Mouse (Mus musculus) ES-E14 (cell line): Measurements from ENCODE around the gene Rara. TPM values are rescaled to one million over a fixed set of nuclear protein-coding genes. Genes with fewer than 3 reads are reported as not detected.
"Not testable (repeated sequence)": the region's sequence is repeated elsewhere in the genome, so short reads cannot be mapped to it uniquely, and the experiment has no call there.

Source experiments
- DNase-seq: peaks from one replicate; pipeline ENCODE4 v3.0.0-alpha.2; 2013; ENCODE audit warnings: low read depth, low spot score
- H3K27ac ChIP-seq: 2 replicates; pipeline ENCODE4 v1.5.1; 2012; ENCODE audit warnings: low read depth, mild to moderate bottlenecking, low read length, moderate library complexity, mixed read lengths; ENCODE audit not compliant: poor library complexity, insufficient read depth, severe bottlenecking
- H3K36me3 ChIP-seq: 2 replicates; pipeline ENCODE4 v1.6.1; 2012; ENCODE audit warnings: mild to moderate bottlenecking, low read length, moderate library complexity, mixed read lengths; ENCODE audit not compliant: control insufficient read depth, poor library complexity, insufficient read depth, severe bottlenecking
- H3K4me1 ChIP-seq, 2 experiments: fragments of 150-350 bp in 1 of 2; sonication (generic) in 1 of 2; 2 replicates each; pipeline ENCODE4 v1.6.1; 2012; ENCODE audit warnings: low read length in 2 of 2, mild to moderate bottlenecking in 1 of 2, mixed read lengths in 1 of 2; ENCODE audit not compliant: control insufficient read depth in 2 of 2, insufficient read depth in 2 of 2, poor library complexity in 1 of 2
- H3K4me3 ChIP-seq, 2 experiments: fragments of 150-350 bp in 1 of 2; sonication (generic) in 1 of 2; 2 replicates each; pipeline ENCODE4 v1.5.1; 2012; ENCODE audit warnings: low read length in 2 of 2, low read depth in 1 of 2, mild to moderate bottlenecking in 1 of 2, mixed read lengths in 1 of 2; ENCODE audit not compliant: insufficient read depth in 1 of 2, poor library complexity in 1 of 2, severe bottlenecking in 1 of 2
- H3K9ac ChIP-seq: 2 replicates; pipeline ENCODE4 v1.6.1; 2012; ENCODE audit warnings: low read depth, mild to moderate bottlenecking, low read length, mixed read lengths; ENCODE audit not compliant: poor library complexity, insufficient read depth, severe bottlenecking
- H3K9me3 ChIP-seq: fragments of 150-350 bp; sonication (generic); 2 replicates; pipeline ENCODE4 v1.6.1; 2012; ENCODE audit warnings: low read depth, mild to moderate bottlenecking, low read length; ENCODE audit not compliant: control insufficient read depth, insufficient read depth
- CHD2 ChIP-seq: IDR thresholded peaks from 2 replicates; pipeline ENCODE4 v1.6.1; 2014; ENCODE audit warnings: mild to moderate bottlenecking, low read depth, low read length, inconsistent platforms
- HCFC1 ChIP-seq: IDR thresholded peaks from 2 replicates; pipeline ENCODE4 v1.6.1; 2012; ENCODE audit warnings: low read length, inconsistent platforms, borderline replicate concordance; ENCODE audit not compliant: insufficient read depth
- MAFK ChIP-seq: IDR thresholded peaks from 2 replicates; pipeline ENCODE4 v1.6.1; 2014; ENCODE audit warnings: mild to moderate bottlenecking, low read depth, low read length, inconsistent platforms; ENCODE audit not compliant: insufficient read depth
- ZC3H11A ChIP-seq: IDR thresholded peaks from 2 replicates; pipeline ENCODE4 v1.6.1; 2012; ENCODE audit warnings: low read depth, mild to moderate bottlenecking, inconsistent platforms, low read length, borderline replicate concordance
- ZNF384 ChIP-seq: IDR thresholded peaks from 2 replicates; pipeline ENCODE4 v1.6.1; 2012; ENCODE audit warnings: low read depth, low read length, inconsistent platforms
- in situ Hi-C, 2 experiments: fragments of 600-800 bp; cut with MboI; formaldehyde crosslinking; loops; one replicate each; pipeline ENCODE4 v1.15.1; 2025; ENCODE audit warnings: low sequenced_read_pairs in 2 of 2, inconsistent platforms in 1 of 2; ENCODE audit not compliant: unreplicated experiment in 2 of 2
- total RNA-seq: library from RNA; depleted of rRNA; stranded (reverse); fragments of 300-350 nt; gene quantifications from 2 replicates; pipeline ENCODE4 v1.2.3, GENCODE M21; 2012

The Rara gene
- total RNA-seq, 1 experiment, result 25.8 TPM

DNA sequence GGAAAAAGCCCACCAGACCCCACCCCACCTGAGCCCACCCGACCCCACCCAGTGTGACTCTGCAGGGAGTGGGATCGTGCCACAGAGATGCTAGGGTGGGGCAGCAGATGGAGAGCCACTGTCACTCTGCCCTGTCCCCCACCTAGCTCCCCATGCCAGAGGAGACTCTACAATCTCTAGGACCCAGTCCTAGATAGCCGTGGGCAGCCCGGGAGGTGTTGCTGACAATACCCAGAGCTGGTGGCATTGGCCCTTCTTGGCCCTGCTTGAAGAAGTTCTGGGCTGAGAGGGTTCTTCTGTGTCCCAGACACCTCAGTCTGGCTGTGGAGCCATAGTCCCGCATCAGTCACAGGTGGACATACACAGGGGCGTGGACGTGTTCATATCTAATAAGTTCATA lies 57.9 kb downstream of the Rara start:
- in situ Hi-C loops, result no loop called here
- Histone ChIP-seq H3K27ac (no peak overlapping the region), H3K9ac (no peak overlapping the region), H3K4me1 (peaks cover 0 to 19% of the 10 kb centered on the region in 2 experiments; a peak in 2 of 4 replicates), H3K4me3 (no peak overlapping the region), H3K36me3 (no peaks in the 10 kb centered on the region), H3K9me3 (no peaks in the 10 kb centered on the region)
- TF ChIP-seq ZNF384 (no peak), MAFK (no peak), ZC3H11A (no peak), CHD2 (no peak), HCFC1 (no peak)
- DNase-seq, result no peak

DNA sequence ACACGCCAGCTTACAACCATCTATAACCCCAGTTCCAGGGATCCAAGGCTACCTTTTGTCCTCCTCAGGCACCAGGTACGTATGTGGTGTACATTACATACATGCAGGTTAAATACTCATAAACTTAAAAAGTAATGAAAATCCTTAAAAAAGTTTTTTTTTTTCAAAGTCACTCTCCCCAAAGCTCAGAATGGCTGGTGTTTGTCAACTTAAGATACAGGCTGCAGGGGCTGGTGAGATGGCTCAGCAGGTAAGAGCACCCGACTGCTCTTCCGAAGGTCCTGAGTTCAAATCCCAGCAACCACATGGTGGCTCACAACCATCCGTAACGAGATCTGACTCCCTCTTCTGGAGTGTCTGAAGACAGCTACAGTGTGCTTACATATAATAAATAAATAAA lies 60.6 kb downstream of the Rara start:
- H3K27ac ChIP-seq, in situ Hi-C loops, DNase-seq: not testable (repeated sequence)

DNA sequence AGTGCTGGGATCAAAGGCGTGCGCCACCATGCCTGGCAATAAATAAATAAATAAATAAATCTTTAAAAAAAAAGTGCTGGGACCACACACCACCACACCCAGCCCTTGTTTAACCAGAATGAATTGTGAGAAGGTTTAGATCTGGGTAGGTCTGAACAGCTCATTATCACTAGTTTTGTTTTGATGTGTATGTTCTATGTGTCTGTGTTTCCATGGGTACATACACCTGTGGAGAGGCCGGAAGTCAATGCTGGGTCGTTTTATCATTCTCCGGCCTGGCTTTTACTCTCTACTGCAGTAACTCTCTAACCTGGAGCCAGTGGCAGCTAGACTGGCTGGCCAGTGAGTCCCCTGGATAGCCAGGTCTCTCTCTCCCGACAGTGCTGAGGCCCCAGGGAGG lies 63.2 kb downstream of the Rara start:
- Histone ChIP-seq H3K9me3 (no peaks in the 10 kb centered on the region), H3K27ac (no peak overlapping the region), H3K9ac (no peak overlapping the region), H3K36me3 (peaks cover 35% of the 10 kb centered on the region), H3K4me1 (peaks cover 0 to 3% of the 10 kb centered on the region in 2 experiments; a peak in 2 of 4 replicates), H3K4me3 (no peak overlapping the region)
- TF ChIP-seq HCFC1, result no peak
- no peak for TF ChIP-seq ZC3H11A
- peak; percentile 54; the same call in 1 of the 2 replicates for TF ChIP-seq ZNF384
- no peak for TF ChIP-seq CHD2
- in situ Hi-C loops, result no loop called here
- no peak for DNase-seq

More for the DNA sequence above, 60.6 kb downstream of the Rara start:
- not testable (repeated sequence) for H3K4me3 ChIP-seq, H3K9me3 ChIP-seq, H3K9ac ChIP-seq
- peaks cover 12% of the 10 kb centered on the region for H3K36me3 ChIP-seq
- H3K4me1 ChIP-seq, result peaks cover 0 to 15% of the 10 kb centered on the region in 2 experiments; a peak in 2 of 4 replicates

DNA sequence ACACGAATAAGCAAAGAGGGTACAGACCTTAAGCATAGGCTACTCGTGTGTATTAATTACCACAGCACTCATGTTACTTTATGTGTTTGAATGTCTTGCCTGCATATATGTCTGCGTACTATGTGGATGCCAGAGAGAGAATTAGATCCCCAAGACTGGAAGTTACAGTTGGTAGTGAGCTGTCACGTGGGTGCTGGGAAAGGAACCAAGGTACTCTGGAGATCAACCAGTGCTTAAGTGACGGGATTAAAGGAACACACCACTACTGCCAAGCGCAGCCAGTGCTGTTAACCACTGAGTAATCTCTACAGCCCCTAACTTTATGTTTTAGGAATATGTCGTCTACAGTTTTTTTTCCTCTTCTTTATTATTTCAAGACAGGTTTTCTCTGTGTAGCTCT lies 68.4 kb downstream of the Rara start:
- Histone ChIP-seq H3K4me3 (no peak overlapping the region), H3K4me1 (peaks cover 0 to 1% of the 10 kb centered on the region in 2 experiments; a peak in 1 of 4 replicates), H3K36me3 (peaks cover 77% of the 10 kb centered on the region), H3K9me3 (no peaks in the 10 kb centered on the region), H3K27ac (no peak overlapping the region), H3K9ac (no peak overlapping the region)
- DNase-seq, result no peak
- in situ Hi-C loops, result no loop called here
- TF ChIP-seq CHD2 (no peak), HCFC1 (no peak), ZNF384 (no peak), ZC3H11A (no peak), MAFK (no peak)

DNA sequence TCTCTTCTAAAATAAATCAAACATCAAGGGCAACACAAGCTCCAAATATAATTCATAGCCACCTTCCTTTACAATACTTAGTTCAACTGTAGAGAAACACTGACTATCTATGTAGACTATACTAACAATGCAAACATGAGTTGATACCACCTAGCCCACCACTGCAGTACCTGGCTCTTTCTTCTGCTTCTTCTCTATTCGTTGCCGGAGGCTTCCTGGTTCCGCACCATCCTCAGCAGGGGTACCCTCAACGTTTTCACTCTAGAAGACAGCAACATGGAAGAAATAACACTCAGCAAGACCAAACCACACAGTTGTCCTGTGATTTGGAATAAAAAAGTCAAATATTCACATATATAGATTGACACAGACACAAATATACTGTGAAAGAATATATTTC lies 70.0 kb downstream of the Rara start:
- no peak for TF ChIP-seq MAFK
- TF ChIP-seq ZC3H11A, result no peak
- no peak for TF ChIP-seq CHD2
- TF ChIP-seq ZNF384, result no peak
- TF ChIP-seq HCFC1, result no peak
- H3K4me3 ChIP-seq, result no peak overlapping the region
- no peak for DNase-seq
- H3K4me1 ChIP-seq, result peaks cover 0 to under 1% of the 10 kb centered on the region in 2 experiments; a peak in 1 of 4 replicates
- no peak overlapping the region for H3K27ac ChIP-seq
- H3K36me3 ChIP-seq, result peaks cover 84% of the 10 kb centered on the region
- no peaks in the 10 kb centered on the region for H3K9me3 ChIP-seq
- in situ Hi-C loops, result no loop called here
- H3K9ac ChIP-seq, result no peak overlapping the region
